Mouse (Mus musculus) left cerebral cortex, adult 9 months (tissue): ENCODE results near the gene Ptp4a2.
"Not testable (repeated sequence)": the region's sequence is repeated elsewhere in the genome, so short reads cannot be mapped to it uniquely, and the experiment has no call there.

ENCODE experiments used
- DNase-seq, 2 experiments: peaks; one replicate each; pipeline ENCODE4 v3.0.0; 2022; ENCODE audit warnings: low spot score in 2 of 2

Ptp4a2 gene

GRCm38 (mm10) chr4:129851861-129852260 lies 40.8 kb downstream of the Ptp4a2 start:
- DNase-seq, result no peak

- DNase-seq, result no peak
Measured at GRCm38 (mm10) chr4:129853053-129853452, 42.0 kb downstream of the Ptp4a2 start.

DNA sequence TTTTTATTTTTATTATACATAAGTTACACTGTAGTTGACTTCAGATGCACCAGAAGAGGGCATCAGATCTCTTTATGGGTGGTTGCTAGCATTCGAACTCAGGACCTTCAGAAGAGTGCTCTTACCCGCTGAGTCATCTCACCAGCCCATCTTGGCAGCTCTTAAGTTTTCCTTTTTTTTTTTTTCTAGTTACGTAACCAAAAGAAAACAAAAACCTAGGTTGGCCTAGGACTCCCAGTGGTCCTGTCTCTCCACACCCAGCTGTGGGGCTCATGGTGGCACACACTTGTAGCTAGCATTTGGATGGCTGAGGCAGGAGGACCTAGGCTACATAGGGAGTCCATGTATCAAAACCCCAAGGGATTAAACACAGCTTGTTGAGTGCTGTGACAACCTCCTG lies 43.0 kb downstream of the Ptp4a2 start:
- no peak for DNase-seq

DNA sequence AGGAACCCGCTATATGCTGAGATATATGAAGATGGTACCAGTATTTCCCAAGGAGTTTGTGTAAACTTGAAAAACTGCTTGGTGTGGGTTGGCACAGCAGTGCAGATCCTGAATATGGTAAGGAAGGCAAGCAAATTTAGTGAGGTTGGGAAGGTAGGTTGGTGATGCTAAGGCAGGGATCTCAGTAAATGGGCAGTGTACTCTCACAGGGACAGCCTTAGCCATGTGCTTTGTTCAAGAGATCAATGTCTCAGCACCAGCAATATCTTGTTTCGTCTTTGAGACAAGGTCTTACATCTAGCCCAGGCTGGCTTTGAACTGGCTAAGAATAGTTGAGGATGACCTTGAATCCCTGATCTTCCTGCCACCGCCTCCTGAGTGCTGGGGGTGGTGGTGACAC lies 43.6 kb downstream of the Ptp4a2 start:
- DNase-seq, result no peak

DNA sequence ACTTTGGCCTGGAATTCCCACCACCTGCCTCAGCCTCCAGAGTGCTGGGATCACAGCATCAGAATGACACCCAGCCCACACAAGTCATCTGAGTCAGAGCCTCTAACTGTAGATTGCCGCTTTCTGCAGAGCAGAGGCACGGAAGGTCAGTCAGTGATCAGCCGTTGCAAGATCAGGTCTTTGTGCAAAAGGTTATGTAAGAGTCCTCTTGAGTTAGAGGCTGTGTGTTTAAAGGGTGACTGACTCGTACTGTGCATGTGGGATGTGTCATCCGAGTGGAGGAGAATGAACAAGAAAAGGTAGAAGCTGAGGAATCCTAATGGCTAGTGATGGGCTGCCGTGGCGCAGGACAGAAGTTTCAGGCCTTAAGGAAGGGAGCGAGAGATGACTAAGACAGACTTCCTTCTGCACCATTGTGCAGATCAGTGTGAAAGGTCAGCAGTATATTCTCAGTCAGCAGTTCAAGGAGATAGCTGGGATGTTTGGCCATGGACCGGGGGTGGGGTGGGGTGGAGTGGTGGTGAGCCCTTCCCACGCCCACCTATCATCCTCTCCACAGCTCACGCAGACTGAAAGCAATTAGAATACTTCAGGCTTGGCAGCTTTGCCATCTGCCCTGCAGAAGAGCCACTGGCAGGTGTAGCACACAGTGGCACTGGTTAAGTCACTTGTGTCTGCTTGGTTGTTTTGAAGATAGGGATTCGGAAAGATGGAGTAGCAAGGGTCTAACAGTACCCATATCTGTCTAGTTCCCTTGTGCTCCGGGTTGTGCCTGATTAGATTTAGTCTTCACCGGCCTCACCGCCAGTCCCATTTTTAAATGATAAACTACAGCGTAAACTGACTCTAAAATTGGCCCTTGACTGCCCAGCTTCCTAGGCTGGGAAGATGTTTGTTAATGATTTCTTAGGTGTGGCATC lies 44.3 kb downstream of the Ptp4a2 start:
- DNase-seq, result peak in 1 of 2 experiments; percentile 54

DNA sequence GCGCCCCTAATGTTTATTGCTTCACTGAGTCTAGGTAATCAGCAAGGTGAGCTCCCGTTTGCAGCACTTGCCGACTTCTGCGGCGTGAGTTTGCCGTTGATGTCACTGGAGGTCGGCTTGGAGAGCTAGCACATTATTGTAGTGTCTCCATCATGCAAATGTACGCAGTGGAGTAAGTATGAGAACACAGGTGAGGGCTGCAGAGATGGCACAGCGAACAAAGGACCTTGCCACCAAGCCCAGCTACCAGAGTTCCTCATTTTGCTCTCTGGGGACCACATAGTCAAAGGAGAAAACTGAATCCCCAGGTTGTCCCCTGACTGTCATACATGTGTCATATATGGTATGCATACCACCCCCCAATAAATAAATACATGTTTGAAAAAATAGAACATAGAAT lies 49.4 kb downstream of the Ptp4a2 start:
- DNase-seq, result no peak

DNA sequence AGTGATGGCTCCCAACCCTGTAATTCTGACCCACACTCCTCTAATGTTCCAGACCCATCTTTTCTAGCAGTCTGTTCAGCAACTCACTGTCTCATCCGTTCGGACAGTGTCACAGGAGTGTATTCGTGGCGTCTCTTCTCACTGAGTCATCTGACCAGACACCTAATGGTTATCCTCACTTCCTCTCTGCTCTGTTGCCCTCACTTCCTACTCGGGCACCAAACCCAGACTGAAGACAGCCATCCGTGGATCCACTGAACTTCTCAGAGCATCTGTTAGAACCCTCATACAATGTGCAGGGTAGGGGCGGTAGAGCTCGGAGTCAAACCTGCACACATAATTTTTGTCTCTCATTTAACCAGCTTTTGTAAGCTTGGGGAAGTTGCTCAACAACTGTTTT lies 50.4 kb downstream of the Ptp4a2 start:
- no peak for DNase-seq

DNA sequence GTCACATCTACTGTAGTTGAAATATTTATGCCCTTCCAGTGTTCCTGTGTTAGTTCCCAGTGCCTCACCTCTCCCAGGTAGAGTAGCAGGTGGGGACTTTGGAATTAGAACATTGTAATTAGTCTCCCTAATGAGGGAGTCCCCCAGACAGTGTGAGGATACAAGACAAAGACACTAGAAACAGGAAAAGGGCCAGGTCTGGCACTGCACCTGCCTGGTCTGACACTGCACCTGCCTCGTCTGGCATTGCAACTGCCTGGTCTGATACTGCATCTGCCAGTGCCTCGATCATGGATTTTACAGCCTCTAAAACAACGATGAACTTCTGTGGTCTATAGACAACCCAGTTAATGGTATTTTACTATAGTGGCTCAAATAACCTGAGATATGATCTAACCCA lies 51.3 kb downstream of the Ptp4a2 start:
- no peak for DNase-seq

DNA sequence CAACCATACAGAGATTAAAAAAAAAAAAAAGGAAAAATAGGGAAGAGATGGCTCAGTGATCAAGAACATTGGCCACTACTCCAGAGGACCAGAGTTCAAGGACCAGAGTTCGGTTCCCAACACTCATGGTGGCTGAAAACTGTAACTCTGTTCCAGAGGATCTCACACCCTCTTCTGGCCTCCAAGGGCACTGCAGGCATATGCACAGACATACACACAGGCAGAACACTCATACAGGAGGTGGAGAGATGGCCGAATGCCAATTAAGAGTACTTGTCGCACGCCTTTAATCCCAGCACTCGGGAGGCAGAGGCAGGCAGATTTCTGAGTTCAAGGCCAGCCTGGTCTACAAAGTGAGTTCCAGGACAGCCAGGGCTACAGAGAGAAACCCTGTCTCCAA lies 55.2 kb downstream of the Ptp4a2 start:
- DNase-seq, result not testable (repeated sequence)

GRCm38 (mm10) chr4:129868211-129868610 lies 57.2 kb downstream of the Ptp4a2 start:
- no peak for DNase-seq

- DNase-seq, result no peak
Measured at GRCm38 (mm10) chr4:129870483-129870882, 59.5 kb downstream of the Ptp4a2 start.

DNA sequence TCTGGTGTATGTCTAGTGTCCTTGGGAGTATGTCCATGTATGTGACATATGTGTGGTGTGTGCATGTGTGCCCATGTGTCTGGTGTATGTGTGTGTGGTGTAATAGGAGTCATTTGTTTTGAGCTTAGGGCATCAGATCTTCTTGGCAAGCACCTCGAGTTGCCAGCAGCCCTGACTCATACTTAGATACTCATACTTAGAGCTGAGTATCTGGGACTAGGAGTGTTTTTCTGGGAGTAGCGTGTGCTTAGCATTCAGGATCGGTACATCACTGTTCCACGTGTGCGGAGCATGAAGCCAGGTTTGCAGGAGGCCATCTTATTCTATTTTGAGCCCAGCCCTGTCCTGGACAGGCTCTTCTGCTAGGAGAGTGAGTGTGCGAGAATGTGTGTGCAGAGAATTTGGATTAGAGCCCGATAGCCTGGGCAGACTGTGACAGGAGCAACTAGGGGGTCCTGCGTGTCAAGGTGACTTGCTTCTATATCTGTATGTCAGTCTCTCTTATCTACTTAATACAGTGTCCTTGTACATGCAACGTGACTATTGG lies 61.4 kb downstream of the Ptp4a2 start:
- DNase-seq, result no peak

GRCm38 (mm10) chr4:129874805-129875204 lies 63.8 kb downstream of the Ptp4a2 start:
- no peak for DNase-seq

DNA sequence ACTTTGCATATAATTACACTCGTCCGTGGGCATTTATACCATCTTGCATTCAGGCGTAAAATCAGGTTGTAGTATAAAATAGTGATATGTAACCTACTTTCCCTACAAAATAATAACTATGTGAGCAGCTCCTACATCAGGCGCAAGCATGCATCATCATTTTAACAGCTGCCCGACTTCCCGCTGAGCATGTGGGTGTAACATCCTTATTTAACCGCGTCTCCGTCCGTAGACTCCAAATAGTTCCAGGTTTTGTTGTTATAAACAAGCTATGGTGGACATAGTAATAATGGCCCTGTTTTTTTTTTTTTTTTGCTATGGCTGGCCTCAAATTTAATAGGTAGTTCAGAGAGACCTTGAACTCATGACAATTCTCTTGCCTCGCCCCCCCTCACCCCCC lies 64.4 kb downstream of the Ptp4a2 start:
- DNase-seq, result peak in 1 of 2 experiments; percentile 40

DNA sequence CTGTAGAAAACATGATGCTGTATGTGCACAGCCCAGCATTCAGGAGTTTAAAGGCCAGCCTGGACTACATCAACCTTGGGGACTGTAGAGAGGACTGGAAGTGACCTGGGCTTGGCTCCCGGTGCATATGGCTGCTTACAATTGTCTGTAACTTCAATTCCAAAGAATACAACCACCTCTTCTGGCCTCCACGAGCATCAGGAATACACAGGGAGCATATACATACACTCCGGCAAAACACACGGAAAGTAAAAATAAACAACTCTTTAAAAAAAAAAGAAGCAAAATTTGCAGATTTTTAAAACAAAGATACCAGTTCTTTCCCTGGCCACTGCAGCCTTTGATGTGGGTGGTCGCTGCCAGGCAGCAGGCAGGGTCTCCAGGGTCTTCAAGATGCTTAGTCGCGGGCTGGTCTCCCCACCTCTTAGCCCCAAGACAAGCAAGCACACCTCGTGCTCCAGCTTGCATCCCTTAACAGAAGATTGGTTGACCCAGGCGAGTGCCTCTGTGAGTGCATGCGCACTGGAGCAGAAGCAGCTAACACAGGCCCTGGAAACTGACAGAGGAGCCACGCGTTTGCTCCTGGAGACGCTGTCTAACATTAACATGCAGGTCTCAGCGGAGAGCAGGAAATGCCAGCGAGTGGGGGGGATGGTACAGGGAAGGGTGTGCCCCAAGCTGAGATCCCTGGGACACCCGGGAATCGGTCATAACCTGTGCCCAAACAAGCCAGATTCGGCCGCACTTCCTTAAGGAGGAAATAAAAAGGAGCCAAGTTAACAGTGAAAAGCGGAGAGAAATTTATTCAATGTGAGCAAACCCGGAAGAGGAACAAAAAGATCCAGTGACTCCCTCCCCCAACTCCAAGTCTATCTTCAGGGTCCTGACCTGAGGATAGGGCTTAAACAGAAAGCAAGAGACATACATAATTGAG lies 66.1 kb downstream of the Ptp4a2 start:
- peak; percentile 47 to 64 for DNase-seq

GRCm38 (mm10) chr4:129877967-129878655 lies 67.1 kb downstream of the Ptp4a2 start:
- no peak for DNase-seq

GRCm38 (mm10) chr4:129878656-129879145 lies 67.7 kb downstream of the Ptp4a2 start:
- DNase-seq, result no peak

- no peak for DNase-seq
Measured at GRCm38 (mm10) chr4:129879206-129879780, 68.3 kb downstream of the Ptp4a2 start.

- no peak for DNase-seq
Measured at GRCm38 (mm10) chr4:129880615-129881014, 69.6 kb downstream of the Ptp4a2 start.

GRCm38 (mm10) chr4:129881661-129882060 lies 70.6 kb downstream of the Ptp4a2 start:
- no peak for DNase-seq
